Mouse (Mus musculus): ENCODE measurements around the gene Fbrs.
"Not testable (repeated sequence)": the region's sequence is repeated elsewhere in the genome, so short reads cannot be mapped to it uniquely, and the experiment has no call there.

Gene Fbrs

GRCm38 (mm10) chr7:127476336-127476735 lies 2.7 kb upstream of the Fbrs start:
- DNase-seq (ENCODE audit: low read depth) = no peak

GRCm38 (mm10) chr7:127476855-127477254 lies 2.1 kb upstream of the Fbrs start:
- no peak for DNase-seq (ENCODE audit: low read depth)

DNA sequence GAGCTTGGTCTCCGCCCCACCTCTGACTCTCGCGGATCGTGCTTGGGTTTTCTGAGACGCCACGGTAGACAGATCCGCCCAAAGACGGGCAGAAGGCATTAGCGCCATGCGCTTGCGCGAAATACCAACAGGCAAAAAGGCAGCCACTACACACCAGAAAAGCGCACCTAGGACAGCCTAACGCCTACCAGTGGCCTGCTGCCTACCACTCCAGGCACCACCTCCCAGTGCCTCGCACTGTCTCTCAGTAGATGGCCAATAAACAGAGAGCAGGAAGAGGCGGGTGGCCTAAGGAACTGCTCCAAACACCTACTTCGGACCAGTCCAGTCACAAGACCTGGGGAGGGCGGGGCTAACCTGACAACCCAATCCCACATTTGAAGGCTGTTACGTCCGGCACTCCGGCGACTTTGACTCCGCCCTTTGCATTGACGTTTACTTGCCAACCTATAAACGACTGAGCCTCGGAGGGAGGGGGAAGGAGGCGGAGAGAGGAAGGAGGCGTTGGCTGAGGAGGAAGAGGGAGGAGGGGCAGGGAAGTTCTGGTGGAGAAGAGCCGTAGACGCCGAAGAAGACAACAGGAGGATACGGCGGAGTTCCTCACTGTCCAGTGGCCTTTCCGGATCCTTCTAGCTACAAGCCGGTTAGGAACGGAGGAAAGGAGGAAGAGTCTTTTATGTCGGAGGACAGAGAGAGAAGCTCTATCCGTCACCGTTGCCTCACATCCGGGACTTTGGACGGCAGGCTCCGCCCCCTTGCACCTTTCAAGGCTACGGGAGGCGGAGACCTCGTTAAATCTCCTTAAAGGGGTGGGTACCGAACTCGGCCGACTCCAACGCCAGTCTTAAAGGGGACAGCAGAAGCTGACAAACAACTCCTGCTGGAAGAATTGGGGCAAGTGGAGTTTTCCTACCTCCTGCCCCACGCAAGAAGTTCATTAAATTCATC lies 1.0 kb upstream of the Fbrs start:
- peak; percentile 99 for DNase-seq (ENCODE audit: low read depth)

- DNase-seq (ENCODE audit: low read depth) = peak; percentile 26
Measured at GRCm38 (mm10) chr7:127479318-127480225, 573 bp downstream of the Fbrs start.

DNA sequence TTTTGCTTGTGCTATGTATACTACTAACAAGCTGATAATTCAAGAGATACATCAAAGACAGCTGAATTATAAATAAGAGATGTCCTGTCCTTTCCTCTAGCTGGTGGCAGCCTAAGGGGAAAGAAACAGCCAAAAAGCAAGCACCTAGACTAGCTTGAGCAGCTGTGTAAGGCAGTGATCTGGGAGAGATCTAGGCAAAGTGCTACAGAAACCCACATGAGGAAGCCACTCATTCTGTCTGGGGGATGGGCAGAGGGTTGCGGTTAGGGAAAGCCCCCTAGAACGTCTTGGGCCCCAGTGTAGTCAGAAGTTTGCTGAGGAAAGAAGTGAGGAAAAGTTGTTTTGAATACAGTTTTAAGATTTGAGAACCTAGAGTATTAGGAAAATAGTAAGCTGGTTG lies 1.3 kb downstream of the Fbrs start:
- peak; percentile 37 for DNase-seq (ENCODE audit: low read depth)

GRCm38 (mm10) chr7:127485416-127485815 lies 6.4 kb downstream of the Fbrs start:
- no peak for DNase-seq (ENCODE audit: low read depth)

DNA sequence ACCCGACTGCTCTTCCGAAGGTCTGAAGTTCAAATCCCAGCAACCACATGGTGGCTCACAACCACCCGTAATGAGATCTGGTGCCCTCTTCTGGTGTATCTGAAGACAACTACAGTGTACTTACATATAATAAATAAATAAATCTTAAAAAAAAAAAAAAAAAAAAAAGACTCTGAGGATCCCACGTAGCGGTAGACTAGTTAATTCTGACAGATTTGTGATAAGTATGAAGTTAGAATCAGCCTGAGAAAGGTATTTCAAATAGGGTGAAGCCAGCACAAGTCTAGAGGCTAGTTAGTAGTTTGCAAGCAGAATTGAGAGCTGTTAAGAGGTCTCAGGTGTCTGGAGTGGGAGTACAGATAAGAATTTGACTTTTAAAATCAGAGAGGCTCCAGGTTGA lies 9.4 kb downstream of the Fbrs start:
- not testable (repeated sequence) for DNase-seq (ENCODE audit: low read depth)

GRCm38 (mm10) chr7:127489982-127490381 lies 11.0 kb downstream of the Fbrs start:
- DNase-seq (ENCODE audit: low read depth) = no peak

GRCm38 (mm10) chr7:127491846-127492245 lies 12.8 kb downstream of the Fbrs start:
- no peak for DNase-seq (ENCODE audit: low read depth)

DNA sequence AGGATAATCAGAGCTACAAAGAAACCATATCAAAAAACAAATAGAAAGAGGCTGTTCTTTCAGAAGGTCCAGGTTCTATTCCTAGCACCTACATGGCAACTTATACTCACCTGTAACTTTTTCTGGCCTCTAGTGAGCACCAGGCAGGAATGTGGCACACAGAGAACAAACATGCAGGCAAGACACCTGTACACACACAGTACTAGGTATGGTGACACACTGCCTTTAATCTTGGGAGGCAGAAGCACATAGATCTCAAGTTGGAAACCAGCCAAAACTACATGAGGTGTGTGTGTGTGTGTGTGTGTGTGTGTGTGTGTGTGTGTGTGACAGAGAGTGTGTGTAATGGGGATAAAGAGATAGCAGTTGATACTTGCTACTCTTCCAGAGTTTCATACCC lies 15.6 kb downstream of the Fbrs start:
- no peak for DNase-seq (ENCODE audit: low read depth)

- DNase-seq (ENCODE audit: low read depth) = no peak
Measured at GRCm38 (mm10) chr7:127497382-127497781, 18.4 kb downstream of the Fbrs start.

GRCm38 (mm10) chr7:127498407-127498806 lies 19.4 kb downstream of the Fbrs start:
- peak; percentile 72 for DNase-seq (ENCODE audit: low read depth)

DNA sequence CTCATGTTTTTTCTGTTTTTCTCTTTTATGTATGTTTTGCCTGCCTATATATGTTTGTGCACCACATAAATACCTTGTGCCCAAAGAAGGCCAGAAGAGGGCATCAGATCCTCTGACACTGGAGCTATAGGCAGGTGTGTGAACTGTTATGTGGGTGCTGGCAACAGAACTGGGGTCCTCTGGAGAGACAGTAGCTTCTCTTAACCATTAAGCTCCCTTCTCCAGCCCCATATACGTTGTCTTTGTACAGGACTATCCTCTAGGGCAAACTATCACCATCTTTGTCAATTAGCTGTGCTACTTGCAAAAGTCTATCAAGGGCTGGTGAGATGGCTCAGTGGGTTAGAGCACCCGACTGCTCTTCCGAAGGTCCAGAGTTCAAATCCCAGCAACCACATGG lies 29.3 kb downstream of the Fbrs start:
- DNase-seq (ENCODE audit: low read depth) = no peak

- not testable (repeated sequence) for DNase-seq (ENCODE audit: low read depth)
Measured at GRCm38 (mm10) chr7:127509830-127510229, 30.8 kb downstream of the Fbrs start.

- DNase-seq (ENCODE audit: low read depth) = peak; percentile 69
Measured at GRCm38 (mm10) chr7:127511241-127511640, 32.2 kb downstream of the Fbrs start.

GRCm38 (mm10) chr7:127511808-127512230 lies 32.8 kb downstream of the Fbrs start, which contains the start of gene Srcap:
Srcap (plus strand) TSS chr7:127511983.
- peak; percentile 96 for DNase-seq (ENCODE audit: low read depth)

GRCm38 (mm10) chr7:127512231-127513015 lies 33.4 kb downstream of the Fbrs start:
- peak; percentile 95 for DNase-seq (ENCODE audit: low read depth)

DNA sequence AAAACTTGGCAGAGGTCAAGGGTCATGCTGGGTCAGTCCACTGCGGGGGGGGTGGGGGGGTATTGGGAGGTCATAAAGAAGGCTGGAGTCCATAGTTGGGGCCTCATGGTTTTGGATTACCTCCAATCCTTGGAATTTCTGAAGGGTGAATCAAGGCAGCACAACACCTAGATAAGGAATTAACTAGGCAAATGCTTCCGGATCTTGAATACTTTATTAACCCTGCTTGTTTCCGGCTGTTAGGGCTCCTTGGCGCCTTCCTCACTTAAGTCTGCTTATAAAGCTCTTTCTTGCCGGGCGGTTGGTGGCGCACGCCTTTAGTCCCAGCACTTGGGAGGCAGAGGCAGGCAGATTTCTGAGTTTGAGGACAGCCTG lies 34.0 kb downstream of the Fbrs start:
- DNase-seq (ENCODE audit: low read depth) = no peak

- DNase-seq (ENCODE audit: low read depth) = peak; percentile 3
Measured at GRCm38 (mm10) chr7:127513781-127514180, 34.8 kb downstream of the Fbrs start.

- DNase-seq (ENCODE audit: low read depth) = no peak
Measured at GRCm38 (mm10) chr7:127515846-127516245, 36.8 kb downstream of the Fbrs start.

DNA sequence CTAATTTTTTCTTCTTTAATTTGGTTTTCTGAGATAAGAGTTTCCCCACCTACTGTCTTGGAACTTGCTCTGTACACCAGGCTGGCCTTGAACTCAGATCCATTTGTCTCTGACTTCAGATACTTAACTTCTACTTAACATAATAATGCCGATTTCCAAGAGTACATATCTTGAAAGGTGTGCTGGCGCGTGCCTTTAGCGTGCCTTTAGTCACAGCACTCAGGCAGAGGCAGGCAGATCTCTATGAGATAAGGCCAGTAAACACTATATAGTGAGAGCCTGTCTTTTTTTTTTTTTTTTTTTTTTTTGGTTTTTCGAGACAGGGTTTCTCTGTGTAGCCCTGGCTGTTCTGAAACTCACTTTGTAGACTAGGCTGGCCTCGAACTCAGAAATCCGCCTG lies 37.3 kb downstream of the Fbrs start:
- DNase-seq (ENCODE audit: low read depth) = no peak

- DNase-seq (ENCODE audit: low read depth) = no peak
Measured at GRCm38 (mm10) chr7:127519284-127519683, 40.3 kb downstream of the Fbrs start, which contains the start of gene Gm42715. Gm42715 (plus strand) TSS chr7:127519584.
